Mouse (Mus musculus) gonadal fat pad, adult 2 months (tissue): ENCODE measurements around the gene Gm20897. TPM values are rescaled to one million over a fixed set of nuclear protein-coding genes. Genes with fewer than 3 reads are reported as not detected.
"Not testable (repeated sequence)": the region's sequence is repeated elsewhere in the genome, so short reads cannot be mapped to it uniquely, and the experiment has no call there.

Source experiments
- DNase-seq: peaks from one replicate; pipeline ENCODE4 v3.0.0-alpha.2; 2012; ENCODE audit warnings: low read depth
- polyA plus RNA-seq: library from polyadenylated mRNA; depleted of rRNA; stranded (reverse); fragments of >200 nt; gene quantifications from 2 replicates; pipeline ENCODE4 v1.2.3, GENCODE M21; 2012; rRNA removed

Gm20897 gene
- polyA plus RNA-seq = not detected in 2 replicates

DNA sequence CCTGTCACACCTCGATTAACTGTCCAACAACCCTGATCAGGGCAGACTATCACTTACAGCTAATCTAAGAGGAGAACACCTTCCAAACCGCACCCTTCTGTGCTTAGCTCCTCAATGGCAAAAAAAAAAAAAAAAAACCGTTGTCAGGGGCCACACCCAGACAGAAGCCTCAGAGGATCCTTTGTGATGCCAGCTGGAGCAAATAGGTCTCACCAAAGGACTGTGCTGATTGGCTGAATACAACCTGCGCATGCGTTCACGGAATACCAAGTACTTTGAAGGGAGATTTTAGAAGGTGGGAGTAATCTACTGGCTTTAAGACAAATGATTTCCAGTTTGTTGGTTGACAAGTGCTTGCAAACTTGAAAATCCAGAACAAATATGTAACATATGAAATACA is at the start of gene Gm20897:
Gm20897 (minus strand) TSS at position 101 of the 400 bp plus-strand sequence.
- not testable (repeated sequence) for DNase-seq

Other genes starting within 250 kb of the Gm20897 start
- not detected in 2 replicates for gene Gm21732, start 73.5 kb upstream of the Gm20897 start, polyA plus RNA-seq